Mouse (Mus musculus) kidney, adult 18-20 months (tissue): ENCODE data around the gene Cdc42bpa.

ENCODE experiments used
- DNase-seq: peaks from one replicate; pipeline ENCODE4 v3.0.0; 2021

Gene Cdc42bpa

GRCm38 (mm10) chr1:180170071-180170470, 209.8 kb downstream of the Cdc42bpa start:
- DNase-seq: peak; percentile 2

- DNase-seq: peak; percentile 2
Observed at GRCm38 (mm10) chr1:180171883-180172282, 211.6 kb downstream of the Cdc42bpa start.

- DNase-seq: no peak
Observed at GRCm38 (mm10) chr1:180172600-180172999, 212.3 kb downstream of the Cdc42bpa start.

GRCm38 (mm10) chr1:180173017-180173416, 212.7 kb downstream of the Cdc42bpa start:
- DNase-seq: peak; percentile 2

GRCm38 (mm10) chr1:180174718-180175117, 214.4 kb downstream of the Cdc42bpa start:
- DNase-seq: no peak

GRCm38 (mm10) chr1:180175167-180175566, 214.9 kb downstream of the Cdc42bpa start:
- no peak for DNase-seq

GRCm38 (mm10) chr1:180175635-180176034, 215.4 kb downstream of the Cdc42bpa start:
- DNase-seq: peak; percentile 74

- no peak for DNase-seq
Observed at GRCm38 (mm10) chr1:180176784-180177183, 216.5 kb downstream of the Cdc42bpa start.

GRCm38 (mm10) chr1:180178340-180178739, 218.1 kb downstream of the Cdc42bpa start:
- DNase-seq: no peak

GRCm38 (mm10) chr1:180179100-180179499, 218.8 kb downstream of the Cdc42bpa start:
- no peak for DNase-seq

- DNase-seq: no peak
Observed at GRCm38 (mm10) chr1:180179840-180180239, 219.6 kb downstream of the Cdc42bpa start.

- no peak for DNase-seq
Observed at GRCm38 (mm10) chr1:180181304-180181965, 221.2 kb downstream of the Cdc42bpa start.

GRCm38 (mm10) chr1:180181966-180182319, 221.7 kb downstream of the Cdc42bpa start:
- no peak for DNase-seq

GRCm38 (mm10) chr1:180182731-180183130, 222.5 kb downstream of the Cdc42bpa start:
- DNase-seq: no peak

- no peak for DNase-seq
Observed at GRCm38 (mm10) chr1:180183525-180184159, 223.4 kb downstream of the Cdc42bpa start.

- no peak for DNase-seq
Observed at GRCm38 (mm10) chr1:180184768-180185167, 224.5 kb downstream of the Cdc42bpa start.

- DNase-seq: no peak
Observed at GRCm38 (mm10) chr1:180185877-180186276, 225.6 kb downstream of the Cdc42bpa start.

- no peak for DNase-seq
Observed at GRCm38 (mm10) chr1:180186371-180186770, 226.1 kb downstream of the Cdc42bpa start.

GRCm38 (mm10) chr1:180188951-180189350, 228.7 kb downstream of the Cdc42bpa start:
- peak; percentile 69 for DNase-seq

- no peak for DNase-seq
Observed at GRCm38 (mm10) chr1:180191112-180191511, 230.8 kb downstream of the Cdc42bpa start.

GRCm38 (mm10) chr1:180191651-180192220, 231.5 kb downstream of the Cdc42bpa start:
- no peak for DNase-seq

GRCm38 (mm10) chr1:180192866-180193265, 232.6 kb downstream of the Cdc42bpa start:
- DNase-seq: no peak

GRCm38 (mm10) chr1:180193391-180193935, 233.2 kb downstream of the Cdc42bpa start:
- no peak for DNase-seq

GRCm38 (mm10) chr1:180194048-180194447, 233.8 kb downstream of the Cdc42bpa start:
- DNase-seq: no peak
